Mouse (Mus musculus): ENCODE results near the gene Syt11. TPM values are rescaled to one million over a fixed set of nuclear protein-coding genes. Genes with fewer than 3 reads are reported as not detected.

The Syt11 gene
- polyA plus RNA-seq, 1 experiment, result 1.9 TPM

- Histone ChIP-seq H3K27ac (ENCODE audit: insufficient read depth, low read depth, low read length) (no peak overlapping the region), H3K4me1 (ENCODE audit: control insufficient read depth, insufficient read depth, insufficient read length, low read length) (no peaks in the 10 kb centered on the region), H3K36me3 (ENCODE audit: control insufficient read depth, insufficient read depth, low read length) (peaks cover 83% of the 10 kb centered on the region), H3K4me3 (ENCODE audit: low read depth, low read length) (no peak overlapping the region), H3K27me3 (ENCODE audit: control insufficient read depth, insufficient read depth, low read length) (no peaks in the 10 kb centered on the region)
- no peak for TF ChIP-seq POLR2A (IDR thresholded peaks at IDR 0.05; ENCODE audit: low read depth, low read length)
- no peak for TF ChIP-seq CTCF (IDR thresholded peaks at IDR 0.05; ENCODE audit: extremely low read depth, insufficient read length, insufficient replicate concordance, low read depth, low read length)
- 75% methylated on average over 3 of the region's 3 CpGs for WGBS
Observed at GRCm38 (mm10) chr3:88700247-88700646, 74.7 kb downstream of the Syt11 start.

DNA sequence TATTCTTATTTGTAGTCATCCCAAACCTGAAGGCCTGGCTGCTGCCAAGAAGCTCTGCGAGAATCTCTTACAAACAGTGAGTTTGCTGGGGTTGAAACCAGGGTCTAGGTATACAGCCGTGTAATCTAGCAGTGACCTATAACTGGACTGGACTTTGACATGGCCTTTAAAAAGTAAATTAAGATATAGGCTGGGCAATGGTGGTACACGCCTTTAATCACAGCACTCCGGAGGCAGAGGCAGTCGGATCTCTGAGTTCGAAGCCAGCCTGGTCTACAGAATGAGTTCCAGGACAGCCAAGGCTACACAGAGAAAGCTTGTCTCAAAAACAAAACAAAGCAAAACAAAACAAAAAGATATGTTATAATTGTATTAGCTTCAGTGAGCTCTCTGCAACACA is 76.1 kb downstream of the Syt11 start:
- TF ChIP-seq POLR2A (IDR thresholded peaks at IDR 0.05; ENCODE audit: low read depth, low read length) (no peak), CTCF (IDR thresholded peaks at IDR 0.05; ENCODE audit: extremely low read depth, insufficient read length, insufficient replicate concordance, low read depth, low read length) (no peak)
- Histone ChIP-seq H3K27me3 (ENCODE audit: control insufficient read depth, insufficient read depth, low read length) (no peaks in the 10 kb centered on the region), H3K36me3 (ENCODE audit: control insufficient read depth, insufficient read depth, low read length) (peaks cover 85% of the 10 kb centered on the region), H3K4me3 (ENCODE audit: low read depth, low read length) (no peak overlapping the region), H3K4me1 (ENCODE audit: control insufficient read depth, insufficient read depth, insufficient read length, low read length) (no peaks in the 10 kb centered on the region), H3K27ac (ENCODE audit: insufficient read depth, low read depth, low read length) (no peak overlapping the region)
- 60% methylated on average over 6 of the region's 6 CpGs for WGBS

- Histone ChIP-seq H3K27ac (ENCODE audit: insufficient read depth, low read depth, low read length) (no peak overlapping the region), H3K36me3 (ENCODE audit: control insufficient read depth, insufficient read depth, low read length) (peaks cover 86% of the 10 kb centered on the region), H3K4me3 (ENCODE audit: low read depth, low read length) (no peak overlapping the region), H3K27me3 (ENCODE audit: control insufficient read depth, insufficient read depth, low read length) (no peaks in the 10 kb centered on the region), H3K4me1 (ENCODE audit: control insufficient read depth, insufficient read depth, insufficient read length, low read length) (no peaks in the 10 kb centered on the region)
- TF ChIP-seq POLR2A (IDR thresholded peaks at IDR 0.05; ENCODE audit: low read depth, low read length) (no peak), CTCF (IDR thresholded peaks at IDR 0.05; ENCODE audit: extremely low read depth, insufficient read length, insufficient replicate concordance, low read depth, low read length) (no peak)
- 91% methylated on average over 1 of the region's 1 CpGs for WGBS
Observed at GRCm38 (mm10) chr3:88698051-88698450, 76.9 kb downstream of the Syt11 start.

- Histone ChIP-seq H3K27ac (ENCODE audit: insufficient read depth, low read depth, low read length) (no peak overlapping the region), H3K4me1 (ENCODE audit: control insufficient read depth, insufficient read depth, insufficient read length, low read length) (no peaks in the 10 kb centered on the region), H3K4me3 (ENCODE audit: low read depth, low read length) (no peak overlapping the region), H3K36me3 (ENCODE audit: control insufficient read depth, insufficient read depth, low read length) (peaks cover 83% of the 10 kb centered on the region), H3K27me3 (ENCODE audit: control insufficient read depth, insufficient read depth, low read length) (no peaks in the 10 kb centered on the region)
- TF ChIP-seq POLR2A (IDR thresholded peaks at IDR 0.05; ENCODE audit: low read depth, low read length) (no peak), CTCF (IDR thresholded peaks at IDR 0.05; ENCODE audit: extremely low read depth, insufficient read length, insufficient replicate concordance, low read depth, low read length) (no peak)
Observed at GRCm38 (mm10) chr3:88695545-88695944, 79.4 kb downstream of the Syt11 start.

Other genes starting within 250 kb of the Syt11 start
- 0.41 and 0.60 TPM in 2 replicates for gene Mex3a, start 242.8 kb downstream of the Syt11 start, polyA plus RNA-seq (2012; rRNA removed)
- 132 and 184 TPM in 2 replicates for gene Rab25, start 226.9 kb downstream of the Syt11 start, polyA plus RNA-seq (2012; rRNA removed)
- 99.8 and 167 TPM in 2 replicates for gene Lamtor2, start 222.1 kb downstream of the Syt11 start, polyA plus RNA-seq (2012; rRNA removed)
- 26.0 and 35.4 TPM in 2 replicates for gene Ubqln4, start 221.4 kb downstream of the Syt11 start, polyA plus RNA-seq (2012; rRNA removed)
- 130 and 182 TPM in 2 replicates for gene Ssr2, start 199.3 kb downstream of the Syt11 start, polyA plus RNA-seq (2012; rRNA removed)
- 49.5 and 110 TPM in 2 replicates for gene Arhgef2, start 169.2 kb downstream of the Syt11 start, polyA plus RNA-seq (2012; rRNA removed)
- not detected in 2 replicates for gene Rxfp4, start 122.0 kb downstream of the Syt11 start, polyA plus RNA-seq (2012; rRNA removed)
- 20.2 and 23.2 TPM in 2 replicates for gene Khdc4, start 89.4 kb downstream of the Syt11 start, polyA plus RNA-seq (2012; rRNA removed)
- 13.2 and 21.5 TPM in 2 replicates for gene Rit1, start 58.3 kb downstream of the Syt11 start, polyA plus RNA-seq (2012; rRNA removed)
- 4.5 and 8.7 TPM in 2 replicates for gene Gon4l, start 60.1 kb upstream of the Syt11 start, polyA plus RNA-seq (2012; rRNA removed)
- gene Msto1, start 138.8 kb upstream of the Syt11 start, polyA plus RNA-seq (2012; rRNA removed), result 7.6 and 12.4 TPM in 2 replicates
- gene Ash1l, start 175.5 kb upstream of the Syt11 start, polyA plus RNA-seq (2012; rRNA removed), result 1.7 and 3.9 TPM in 2 replicates
- 12.9 and 26.8 TPM in 2 replicates for gene Dap3, start 176.0 kb upstream of the Syt11 start, polyA plus RNA-seq (2012; rRNA removed)